Mouse (Mus musculus): ENCODE measurements around the gene Tnip3.

DNA sequence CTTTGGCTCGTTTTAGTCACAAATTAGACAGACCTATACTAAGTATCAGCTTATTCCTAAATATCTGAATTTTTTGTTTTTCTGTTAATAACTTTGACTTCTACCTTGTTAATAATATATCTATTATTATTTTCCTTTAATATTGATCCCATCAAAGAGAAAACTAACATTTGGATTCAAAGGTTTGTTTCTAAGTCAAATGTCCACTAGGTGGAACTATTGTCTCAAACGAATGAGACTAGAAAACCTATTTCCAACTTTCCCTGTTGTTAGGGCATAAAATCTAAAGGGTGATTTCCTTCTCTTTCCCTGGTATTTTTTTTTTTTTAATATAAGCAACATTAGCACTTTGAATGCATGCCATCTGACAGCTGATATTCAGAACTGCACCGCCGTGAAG lies 126.3 kb downstream of the Tnip3 start:
- no peak for TF ChIP-seq POLR2A (IDR thresholded peaks at IDR 0.05; ENCODE audit: borderline replicate concordance, control insufficient read depth, low read depth, low read length)
- TF ChIP-seq CTCF (IDR thresholded peaks at IDR 0.05; ENCODE audit: control insufficient read depth, insufficient read depth, low read length): no peak

Measured in bone marrow, adult 2 months (tissue).